In the genomic region with DNA sequence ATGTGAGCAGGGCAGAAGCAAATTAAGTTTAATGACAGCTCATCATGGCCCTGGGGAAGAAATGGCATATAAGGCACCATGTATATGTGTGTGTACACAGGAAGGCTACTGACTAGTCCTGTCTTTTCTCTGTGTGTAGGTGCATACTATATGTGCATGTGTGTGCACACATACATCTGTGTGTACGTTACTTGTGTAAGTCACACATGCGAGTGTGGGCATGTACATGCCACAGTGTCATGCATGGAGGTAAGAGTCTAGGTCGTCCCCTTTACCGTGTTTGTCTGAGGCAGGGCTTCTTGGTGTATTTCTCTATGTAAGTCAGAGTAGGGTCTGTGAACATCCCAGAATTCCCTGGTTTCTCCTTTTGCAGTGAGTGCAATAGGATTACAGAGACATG, we compare ENCODE assay signal across 26 mouse cellular contexts.
A peak's percentile ranks its signal among the peaks of the same experiment; 100 is the strongest.
DNase-seq lines count a peak whose midpoint lies in the region; ATAC-seq lines count a peak whose summit lies in the region.
"Had no signal": no experiment of that assay in that cellular context is flagged by ENCODE, and none has a peak within 500 bp of the region (broad histone marks: within the 10 kb centered on the region; RNA-seq: fewer than 3 reads in every experiment).

No protein-coding gene starts in this region.

- no peak for DNase-seq in forebrain, embryonic 14.5 days (ENCODE audit: low spot score)
- DNase-seq in hindbrain, embryonic 14.5 days (ENCODE audit: low spot score) = no peak
- DNase-seq in hindbrain, embryonic 10.5 days (ENCODE audit: low spot score) = no peak
- no peak for DNase-seq in neural tube, embryonic 10.5 days (ENCODE audit: extremely low spot score, low spot score)
- DNase-seq in ovary, adult 18-20 months (ENCODE audit: low spot score) = no peak
- DNase-seq: adrenal gland, postnatal 25 days; B cell, adult 2 months; cerebellum, adult 18-20 months; cerebellum, postnatal 14 days; gastrocnemius, adult 2 months; gastrocnemius, postnatal 36 days; heart, adult 2 months; kidney, adult 9 months; kidney, postnatal 10 days; layer of hippocampus, postnatal 36 days; left cerebral cortex, postnatal 4 days; liver; lung, adult 2 months; lung, postnatal 10 days had no signal

- H3K4me2 ChIP-seq in forebrain, embryonic 15.5 days (replicated peaks) = no peak overlapping the region
- H3K4me2 ChIP-seq in forebrain, embryonic 14.5 days (ENCODE audit: low read length) = no peak overlapping the region
- no peak overlapping the region for H3K4me2 ChIP-seq in hindbrain, embryonic 14.5 days (replicated peaks)
- H3K4me2 ChIP-seq in neural tube, embryonic 12.5 days (replicated peaks) = no peak overlapping the region
- H3K4me2 ChIP-seq in hindbrain, embryonic 16.5 days (ENCODE audit: low read length) = no peak overlapping the region
- H3K4me2 ChIP-seq: heart, embryonic 15.5 days had no signal

- WGBS in forebrain, embryonic 15.5 days = 92% methylated on average over 4 of the region's 4 CpGs
- 97% methylated on average over 4 of the region's 4 CpGs for WGBS in forebrain, embryonic 14.5 days
- 91% methylated on average over 4 of the region's 4 CpGs for WGBS in hindbrain, embryonic 14.5 days
- 89% methylated on average over 4 of the region's 4 CpGs for WGBS in hindbrain, embryonic 10.5 days
- WGBS in neural tube, embryonic 12.5 days = 90% methylated on average over 4 of the region's 4 CpGs
- 85% methylated on average over 4 of the region's 4 CpGs for WGBS in hindbrain, embryonic 16.5 days

- peak overlapping the region; percentile 53 for H3K27ac ChIP-seq in forebrain, embryonic 15.5 days (replicated peaks)
- no peak overlapping the region for H3K27ac ChIP-seq in forebrain, embryonic 14.5 days (ENCODE audit: low read depth, low read length)
- peak overlapping the region; percentile 43; the same call in 1 of the 2 replicates for H3K27ac ChIP-seq in hindbrain, embryonic 14.5 days
- no peak overlapping the region for H3K27ac ChIP-seq in hindbrain, embryonic 10.5 days
- no peak overlapping the region for H3K27ac ChIP-seq in neural tube, embryonic 12.5 days
- 0 out of 2 replicates have a peak overlapping the region, but pooled peaks have one; percentile 6 for H3K27ac ChIP-seq in hindbrain, embryonic 16.5 days (ENCODE audit: low read depth, low read length)
- H3K27ac ChIP-seq: gastrocnemius, adult 2 months; heart, adult 2 months; heart, embryonic 15.5 days; liver, embryonic 14.5 days; macrophage had no signal

- H3K27me3 ChIP-seq in forebrain, embryonic 15.5 days = no peaks in the 10 kb centered on the region
- H3K27me3 ChIP-seq in forebrain, embryonic 14.5 days (replicated peaks; ENCODE audit: control insufficient read depth, insufficient read depth, low read length) = no peaks in the 10 kb centered on the region
- H3K27me3 ChIP-seq in hindbrain, embryonic 14.5 days (ENCODE audit: control insufficient read depth, insufficient read depth, low read length) = no peaks in the 10 kb centered on the region
- no peaks in the 10 kb centered on the region for H3K27me3 ChIP-seq in hindbrain, embryonic 10.5 days (ENCODE audit: insufficient read depth, poor library complexity, severe bottlenecking)
- no peaks in the 10 kb centered on the region for H3K27me3 ChIP-seq in neural tube, embryonic 12.5 days (replicated peaks)
- no peaks in the 10 kb centered on the region for H3K27me3 ChIP-seq in hindbrain, embryonic 16.5 days (replicated peaks; ENCODE audit: control insufficient read depth, insufficient read depth, low read length)
- H3K27me3 ChIP-seq: heart, embryonic 15.5 days had no signal

- no peaks in the 10 kb centered on the region for H3K36me3 ChIP-seq in forebrain, embryonic 15.5 days
- no peaks in the 10 kb centered on the region for H3K36me3 ChIP-seq in forebrain, embryonic 14.5 days (ENCODE audit: control insufficient read depth, insufficient read depth, low read length)
- no peaks in the 10 kb centered on the region for H3K36me3 ChIP-seq in hindbrain, embryonic 14.5 days (replicated peaks; ENCODE audit: control insufficient read depth, insufficient read depth)
- H3K36me3 ChIP-seq in hindbrain, embryonic 10.5 days = no peaks in the 10 kb centered on the region
- no peaks in the 10 kb centered on the region for H3K36me3 ChIP-seq in neural tube, embryonic 12.5 days
- H3K36me3 ChIP-seq in hindbrain, embryonic 16.5 days (ENCODE audit: control insufficient read depth, insufficient read depth, low read length) = no peaks in the 10 kb centered on the region
- H3K36me3 ChIP-seq: heart, embryonic 15.5 days had no signal

- H3K4me1 ChIP-seq in forebrain, embryonic 15.5 days = peaks cover 47% of the 10 kb centered on the region
- peaks cover 14% of the 10 kb centered on the region for H3K4me1 ChIP-seq in forebrain, embryonic 14.5 days (ENCODE audit: control insufficient read depth, insufficient read depth, low read length)
- H3K4me1 ChIP-seq in hindbrain, embryonic 14.5 days (replicated peaks; ENCODE audit: control insufficient read depth, insufficient read depth, low read length) = peaks cover 17% of the 10 kb centered on the region
- H3K4me1 ChIP-seq in hindbrain, embryonic 10.5 days (replicated peaks) = peaks cover 19% of the 10 kb centered on the region
- peaks cover 9% of the 10 kb centered on the region for H3K4me1 ChIP-seq in neural tube, embryonic 12.5 days
- H3K4me1 ChIP-seq in hindbrain, embryonic 16.5 days (ENCODE audit: control insufficient read depth, insufficient read depth, low read depth, low read length) = peaks cover 9% of the 10 kb centered on the region

- H3K4me3 ChIP-seq in forebrain, embryonic 15.5 days = no peak overlapping the region
- H3K4me3 ChIP-seq in forebrain, embryonic 14.5 days (ENCODE audit: low read depth, low read length) = no peak overlapping the region
- no peak overlapping the region for H3K4me3 ChIP-seq in hindbrain, embryonic 14.5 days (replicated peaks; ENCODE audit: low read length)
- H3K4me3 ChIP-seq in hindbrain, embryonic 10.5 days = no peak overlapping the region
- H3K4me3 ChIP-seq in neural tube, embryonic 12.5 days = no peak overlapping the region
- H3K4me3 ChIP-seq in hindbrain, embryonic 16.5 days (ENCODE audit: low read length) = no peak overlapping the region
- H3K4me3 ChIP-seq: gastrocnemius, adult 2 months; heart, adult 2 months; heart, embryonic 15.5 days had no signal

- no peak for ATAC-seq in forebrain, embryonic 15.5 days (replicated peaks)
- ATAC-seq in forebrain, embryonic 14.5 days = no peak
- no peak for ATAC-seq in hindbrain, embryonic 14.5 days (ENCODE audit: low FRiP score)
- ATAC-seq in neural tube, embryonic 12.5 days (ENCODE audit: low FRiP score, low read depth) = 0 out of 2 replicates have a peak, but pooled peaks have one; percentile 37
- ATAC-seq in hindbrain, embryonic 16.5 days = no peak; the same call in 1 of the 2 replicates
- ATAC-seq: intestine, postnatal 0 days had no signal

- H3K9ac ChIP-seq in forebrain, embryonic 15.5 days (replicated peaks) = no peak overlapping the region
- no peak overlapping the region for H3K9ac ChIP-seq in forebrain, embryonic 14.5 days (ENCODE audit: low read length)
- no peak overlapping the region for H3K9ac ChIP-seq in hindbrain, embryonic 14.5 days
- H3K9ac ChIP-seq in neural tube, embryonic 12.5 days = no peak overlapping the region
- no peak overlapping the region for H3K9ac ChIP-seq in hindbrain, embryonic 16.5 days (ENCODE audit: low read depth, low read length)
- H3K9ac ChIP-seq: heart, embryonic 15.5 days; liver, embryonic 14.5 days had no signal

- H3K9me3 ChIP-seq in forebrain, embryonic 15.5 days = no peaks in the 10 kb centered on the region
- H3K9me3 ChIP-seq in forebrain, embryonic 14.5 days (replicated peaks; ENCODE audit: control insufficient read depth, low read length) = no peaks in the 10 kb centered on the region
- no peaks in the 10 kb centered on the region for H3K9me3 ChIP-seq in hindbrain, embryonic 14.5 days (ENCODE audit: control insufficient read depth, low read length)
- H3K9me3 ChIP-seq in hindbrain, embryonic 10.5 days = no peaks in the 10 kb centered on the region
- H3K9me3 ChIP-seq in neural tube, embryonic 12.5 days = no peaks in the 10 kb centered on the region
- H3K9me3 ChIP-seq in hindbrain, embryonic 16.5 days (ENCODE audit: control insufficient read depth, low read length) = no peaks in the 10 kb centered on the region
- H3K9me3 ChIP-seq: heart, embryonic 15.5 days had no signal

Comparison
In these comparisons a context has a peak if more than half of its experiments do, and no peak if none do; other contexts are left out.
1. H3K27ac ChIP-seq: peak in forebrain, embryonic 15.5 days (single experiment), hindbrain, embryonic 14.5 days (single experiment) and hindbrain, embryonic 16.5 days (single experiment); none in forebrain, embryonic 14.5 days (single experiment), hindbrain, embryonic 10.5 days (single experiment) and neural tube, embryonic 12.5 days (single experiment).